In genomic region chr4:10812931-10813330, GRCm38 (mm10) we compare ENCODE assay signal across 25 mouse cellular contexts.
DNase-seq lines count a peak whose midpoint lies in the region; TF ChIP-seq lines count a peak whose summit lies in the region.
"Had no signal": no experiment of that assay in that cellular context is flagged by ENCODE, and none has a peak within 500 bp of the region (broad histone marks: within the 10 kb centered on the region; RNA-seq: fewer than 3 reads in every experiment).

No protein-coding gene starts in this region.

- TF ChIP-seq CTCF in kidney, adult 2 months (conservative IDR thresholded peaks at IDR 0.05; ENCODE audit: insufficient read depth, insufficient read length, low read depth, low read length) = no peak

- H3K27ac ChIP-seq in kidney, adult 2 months (ENCODE audit: insufficient read depth, low read depth, low read length) = no peak overlapping the region
- H3K27ac ChIP-seq: embryonic facial prominence, embryonic 12.5 days; embryonic facial prominence, embryonic 15.5 days; forebrain, embryonic 12.5 days; forebrain, embryonic 15.5 days; heart, embryonic 15.5 days; hindbrain, embryonic 10.5 days; hindbrain, embryonic 13.5 days had no signal

- no peaks in the 10 kb centered on the region for H3K36me3 ChIP-seq in kidney, adult 2 months (ENCODE audit: control insufficient read depth, insufficient read depth, low read length)
- H3K36me3 ChIP-seq: embryonic facial prominence, embryonic 12.5 days; embryonic facial prominence, embryonic 15.5 days; forebrain, embryonic 12.5 days; forebrain, embryonic 15.5 days; heart, embryonic 12.5 days; heart, embryonic 15.5 days; hindbrain, embryonic 10.5 days; hindbrain, embryonic 13.5 days had no signal

- WGBS in kidney, adult 2 months = 67% methylated on average over 2 of the region's 2 CpGs

- no peak overlapping the region for H3K4me3 ChIP-seq in kidney, adult 2 months (ENCODE audit: insufficient read depth, low read depth, low read length)
- H3K4me3 ChIP-seq: embryonic facial prominence, embryonic 12.5 days; embryonic facial prominence, embryonic 15.5 days; erythroblast, embryonic 14.5 days; forebrain, embryonic 12.5 days; forebrain, embryonic 15.5 days; heart, embryonic 12.5 days; heart, embryonic 15.5 days; hindbrain, embryonic 10.5 days; hindbrain, embryonic 13.5 days had no signal

- no peaks in the 10 kb centered on the region for H3K4me1 ChIP-seq in kidney, adult 2 months (ENCODE audit: control insufficient read depth, insufficient read depth, low read length)
- H3K4me1 ChIP-seq: embryonic facial prominence, embryonic 12.5 days; embryonic facial prominence, embryonic 15.5 days; forebrain, embryonic 12.5 days; forebrain, embryonic 15.5 days; heart, embryonic 12.5 days; heart, embryonic 15.5 days; hindbrain, embryonic 10.5 days; hindbrain, embryonic 13.5 days had no signal

- TF ChIP-seq POLR2A in kidney, adult 2 months (IDR thresholded peaks at IDR 0.05; ENCODE audit: low read depth, low read length) = no peak

- peak; percentile 25 for DNase-seq in layer of hippocampus, adult 11-12 months (ENCODE audit: low spot score)
- no peak for DNase-seq in layer of hippocampus, postnatal 10 days (ENCODE audit: low spot score in 2 of 2)
- DNase-seq in right cerebral cortex, adult 2 months (ENCODE audit: low spot score in 2 of 2) = peak; percentile 14 to 25
- no peak for DNase-seq in right cerebral cortex, postnatal 4 days
- peak; percentile 18 to 29 for DNase-seq in layer of hippocampus, adult 8-10 months (ENCODE audit: low spot score in 2 of 2)
- DNase-seq in thymus, postnatal 36 days = no peak
- DNase-seq in kidney, adult 2 months = no peak
- DNase-seq: adrenal gland, adult 8-10 months; adrenal gland, postnatal 25 days; cerebellum, adult 18-20 months; cerebellum, adult 9-11 months; cerebellum, postnatal 25 days; gastrocnemius, postnatal 25 days; heart, adult 18-20 months; heart, postnatal 10 days; heart, postnatal 36 days had no signal

- no peaks in the 10 kb centered on the region for H3K27me3 ChIP-seq in kidney, adult 2 months (replicated peaks; ENCODE audit: control insufficient read depth, insufficient read depth, low read length)
- H3K27me3 ChIP-seq: embryonic facial prominence, embryonic 12.5 days; embryonic facial prominence, embryonic 15.5 days; forebrain, embryonic 12.5 days; forebrain, embryonic 15.5 days; heart, embryonic 12.5 days; heart, embryonic 15.5 days; hindbrain, embryonic 13.5 days had no signal

Comparison
In these comparisons a context has a peak if more than half of its experiments do, and no peak if none do; other contexts are left out.
1. DNase-seq: peak in layer of hippocampus, adult 11-12 months (single experiment), right cerebral cortex, adult 2 months (2 of 2) and layer of hippocampus, adult 8-10 months (2 of 2); none in layer of hippocampus, postnatal 10 days (0 of 2), right cerebral cortex, postnatal 4 days (single experiment), thymus, postnatal 36 days (0 of 2) and kidney, adult 2 months (single experiment).